In genomic region chr13:45351483-45351882, GRCm38 (mm10) we compare ENCODE assay signal across 17 mouse cellular contexts.
"Had no signal": no experiment of that assay in that cellular context is flagged by ENCODE, and none has a peak within 500 bp of the region (broad histone marks: within the 10 kb centered on the region; RNA-seq: fewer than 3 reads in every experiment).

No protein-coding gene starts in this region.

- H3K27me3 ChIP-seq: lung, embryonic 15.5 days; midbrain, embryonic 13.5 days; midbrain, embryonic 15.5 days; neural tube, embryonic 12.5 days; stomach, embryonic 15.5 days had no signal

- ATAC-seq: lung, postnatal 0 days; midbrain, embryonic 13.5 days; midbrain, embryonic 15.5 days had no signal

- H3K4me1 ChIP-seq: lung, embryonic 15.5 days; midbrain, embryonic 13.5 days; midbrain, embryonic 15.5 days; neural tube, embryonic 12.5 days; stomach, embryonic 15.5 days had no signal

- DNase-seq: lung, adult 2 months; lung, postnatal 14 days; lung, postnatal 36 days; right cerebral cortex, postnatal 14 days; thymus, adult 2 months; thymus, postnatal 25 days; thymus, postnatal 4 days had no signal

- H3K9ac ChIP-seq: lung, embryonic 15.5 days; midbrain, embryonic 13.5 days; midbrain, embryonic 15.5 days; neural tube, embryonic 12.5 days; stomach, embryonic 15.5 days had no signal

- H3K36me3 ChIP-seq: lung, embryonic 15.5 days; midbrain, embryonic 13.5 days; midbrain, embryonic 15.5 days; neural tube, embryonic 12.5 days; stomach, embryonic 15.5 days had no signal

- H3K4me3 ChIP-seq: lung, embryonic 15.5 days; megakaryocyte, embryonic 14.5 days; midbrain, embryonic 13.5 days; midbrain, embryonic 15.5 days; neural tube, embryonic 12.5 days; stomach, embryonic 15.5 days had no signal

- H3K9me3 ChIP-seq: lung, embryonic 15.5 days; megakaryocyte, embryonic 14.5 days; midbrain, embryonic 13.5 days; midbrain, embryonic 15.5 days; neural tube, embryonic 12.5 days; stomach, embryonic 15.5 days had no signal

- H3K4me2 ChIP-seq: lung, embryonic 15.5 days; midbrain, embryonic 11.5 days; midbrain, embryonic 13.5 days; midbrain, embryonic 15.5 days; neural tube, embryonic 12.5 days; stomach, embryonic 15.5 days had no signal

- H3K27ac ChIP-seq: lung, embryonic 15.5 days; macrophage; midbrain, embryonic 13.5 days; midbrain, embryonic 15.5 days; neural tube, embryonic 12.5 days; stomach, embryonic 15.5 days; stomach, postnatal 0 days had no signal
